Mouse (Mus musculus) erythroblast, embryonic 14.5 days (primary cell): ENCODE data around the gene Cpvl. TPM values are rescaled to one million over a fixed set of nuclear protein-coding genes. Genes with fewer than 3 reads are reported as not detected.

Experiments used
- H3K27me3 ChIP-seq: 2 replicates; pipeline ENCODE4 v1.6.1; 2012; ENCODE audit warnings: inconsistent platforms; ENCODE audit not compliant: control insufficient read depth
- H3K36me3 ChIP-seq: 2 replicates; pipeline ENCODE4 v1.6.1; 2012; ENCODE audit warnings: mild to moderate bottlenecking, inconsistent platforms; ENCODE audit not compliant: control insufficient read depth
- H3K4me1 ChIP-seq: 2 replicates; pipeline ENCODE4 v1.6.1; 2012; ENCODE audit warnings: inconsistent platforms; ENCODE audit not compliant: control insufficient read depth
- H3K4me3 ChIP-seq: replicated peaks from 2 replicates; pipeline ENCODE3; 2012; ENCODE audit warnings: moderate library complexity, mild to moderate bottlenecking, inconsistent platforms
- H3K9me3 ChIP-seq: 2 replicates; pipeline ENCODE4 v1.6.1; 2012; ENCODE audit warnings: low read length, inconsistent platforms, mixed read lengths; ENCODE audit not compliant: control insufficient read depth
- GATA1 ChIP-seq: IDR thresholded peaks from 2 replicates; pipeline ENCODE4 v1.6.1; 2012; ENCODE audit warnings: low read length, inconsistent platforms, mixed read lengths
- TAL1 ChIP-seq: IDR thresholded peaks from 3 replicates; pipeline ENCODE4 v1.6.1; 2012; ENCODE audit warnings: low read length, inconsistent platforms, mixed read lengths
- polyA plus RNA-seq: library from polyadenylated mRNA; stranded (reverse); fragments of >175 nt; gene quantifications from 2 replicates; pipeline ENCODE4 v1.2.3, GENCODE M21; 2012

Cpvl gene
- polyA plus RNA-seq, 1 experiment: not detected

DNA sequence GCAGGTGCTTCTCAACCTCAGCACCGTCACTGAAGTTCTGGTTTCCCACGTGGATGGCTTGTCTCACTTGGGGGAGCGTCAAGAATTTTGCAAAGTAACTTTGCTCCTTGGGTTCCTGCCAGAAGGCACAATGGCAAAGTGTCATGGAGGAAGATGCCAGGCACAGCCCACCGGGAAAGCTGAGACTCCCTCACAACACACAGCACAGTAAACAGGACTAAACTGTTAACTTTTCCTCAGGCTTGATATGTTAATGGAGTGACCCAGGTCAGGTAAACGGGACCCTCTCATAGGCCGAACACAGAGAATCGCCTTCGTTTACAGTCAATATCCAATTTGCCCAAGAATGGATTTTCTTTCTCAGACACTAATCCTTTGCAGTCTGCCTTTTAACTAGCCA lies 53.3 kb downstream of the Cpvl start:
- no peaks in the 10 kb centered on the region for H3K27me3 ChIP-seq
- H3K4me3 ChIP-seq: no peak overlapping the region
- no peak for TF ChIP-seq TAL1
- TF ChIP-seq GATA1: no peak
- no peaks in the 10 kb centered on the region for H3K36me3 ChIP-seq
- no peaks in the 10 kb centered on the region for H3K9me3 ChIP-seq
- H3K4me1 ChIP-seq: no peaks in the 10 kb centered on the region

DNA sequence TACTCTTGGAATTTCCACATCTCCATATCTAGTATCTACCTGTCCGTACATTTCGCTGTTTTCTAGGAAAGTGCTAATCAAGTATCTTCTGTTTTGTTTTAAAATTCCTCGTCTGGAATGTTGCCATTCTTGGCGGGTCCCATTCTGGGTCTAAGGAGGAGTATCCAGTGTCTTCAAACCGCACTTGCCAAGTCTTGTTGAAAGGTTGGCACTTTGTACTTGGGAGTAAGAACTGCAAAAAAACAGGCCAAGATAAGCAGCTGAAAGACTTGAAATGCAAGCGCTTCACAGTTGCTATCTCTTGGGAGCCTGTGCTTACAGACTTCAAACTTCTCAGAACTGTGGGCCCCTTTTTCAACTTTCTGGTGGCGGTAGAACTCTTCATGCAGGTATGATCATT lies 58.4 kb downstream of the Cpvl start:
- no peak for TF ChIP-seq TAL1
- no peak for TF ChIP-seq GATA1
- no peaks in the 10 kb centered on the region for H3K4me1 ChIP-seq

DNA sequence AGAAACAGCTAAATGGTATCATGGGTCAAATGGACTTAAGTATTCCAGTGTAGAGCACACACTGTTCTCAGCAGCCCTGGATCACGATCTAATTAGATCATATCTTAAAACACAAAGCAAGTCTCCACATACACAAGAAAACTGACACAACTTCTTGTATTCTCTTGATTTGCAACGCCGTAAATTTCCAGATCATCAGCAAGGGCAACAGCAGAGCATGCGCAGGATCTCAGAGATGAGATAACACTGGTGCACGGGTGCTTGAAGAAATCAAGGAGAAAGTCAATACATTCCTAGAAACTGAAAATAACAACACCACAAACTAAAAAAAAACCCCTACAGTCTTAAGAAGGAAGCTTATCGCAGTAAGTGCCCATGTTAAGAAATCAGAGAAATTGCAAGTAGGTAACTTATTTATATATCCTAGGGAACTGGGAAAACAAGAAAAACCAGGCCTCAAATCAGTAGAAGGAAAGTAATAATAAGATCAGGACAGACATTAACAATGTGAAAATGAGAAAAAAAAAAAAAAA lies 61.4 kb downstream of the Cpvl start:
- Histone ChIP-seq H3K4me3 (no peak overlapping the region), H3K9me3 (no peaks in the 10 kb centered on the region), H3K4me1 (no peaks in the 10 kb centered on the region), H3K36me3 (no peaks in the 10 kb centered on the region), H3K27me3 (no peaks in the 10 kb centered on the region)
- no peak for TF ChIP-seq TAL1

More for the DNA sequence above, 58.4 kb downstream of the Cpvl start:
- H3K36me3 ChIP-seq: no peaks in the 10 kb centered on the region
- no peak overlapping the region for H3K4me3 ChIP-seq
- no peaks in the 10 kb centered on the region for H3K9me3 ChIP-seq
- H3K27me3 ChIP-seq: no peaks in the 10 kb centered on the region

DNA sequence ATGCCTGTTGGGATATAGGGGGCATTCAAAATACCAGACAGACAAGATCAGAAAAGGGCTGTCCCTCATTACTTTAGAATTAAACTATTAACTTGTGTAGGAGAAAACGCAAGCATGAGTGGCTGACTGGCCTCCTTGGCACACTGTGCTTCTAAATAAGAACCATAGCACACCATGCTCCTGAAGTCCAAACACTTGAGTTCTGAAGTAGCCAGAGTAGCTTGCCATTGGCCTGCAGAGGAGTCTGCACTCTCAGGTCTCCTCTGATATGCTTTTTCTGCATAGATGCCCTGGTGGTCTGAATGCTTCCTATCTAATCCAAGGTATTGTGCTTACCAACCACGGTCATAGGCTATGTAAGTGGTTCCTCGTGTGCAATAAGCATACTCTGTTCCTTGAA lies 63.1 kb downstream of the Cpvl start:
- Histone ChIP-seq H3K9me3 (no peaks in the 10 kb centered on the region), H3K4me1 (no peaks in the 10 kb centered on the region), H3K36me3 (no peaks in the 10 kb centered on the region), H3K4me3 (no peak overlapping the region), H3K27me3 (no peaks in the 10 kb centered on the region)
- TF ChIP-seq GATA1 (no peak), TAL1 (no peak)

DNA sequence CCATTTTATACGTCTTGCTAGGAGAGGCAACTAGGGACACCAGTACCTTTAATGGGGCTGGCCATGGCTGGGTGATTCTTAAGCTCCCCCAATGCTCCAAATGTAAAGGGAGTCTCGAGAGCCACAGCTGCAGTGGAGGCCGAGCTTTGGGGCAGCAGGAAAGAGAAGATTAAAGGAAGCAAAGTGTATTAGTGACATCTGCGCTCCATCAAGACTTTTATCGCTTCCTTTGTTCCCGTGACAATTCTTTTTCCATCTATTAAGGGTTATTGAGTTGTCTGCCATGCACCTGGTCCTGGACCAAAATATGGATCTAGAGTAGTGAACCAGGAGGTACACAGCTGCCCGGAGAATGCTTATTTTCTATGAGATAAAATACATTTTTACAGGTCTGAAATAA lies 65.3 kb downstream of the Cpvl start:
- Histone ChIP-seq H3K4me3 (no peak overlapping the region), H3K36me3 (no peaks in the 10 kb centered on the region)
- TF ChIP-seq GATA1 (no peak), TAL1 (no peak)

DNA sequence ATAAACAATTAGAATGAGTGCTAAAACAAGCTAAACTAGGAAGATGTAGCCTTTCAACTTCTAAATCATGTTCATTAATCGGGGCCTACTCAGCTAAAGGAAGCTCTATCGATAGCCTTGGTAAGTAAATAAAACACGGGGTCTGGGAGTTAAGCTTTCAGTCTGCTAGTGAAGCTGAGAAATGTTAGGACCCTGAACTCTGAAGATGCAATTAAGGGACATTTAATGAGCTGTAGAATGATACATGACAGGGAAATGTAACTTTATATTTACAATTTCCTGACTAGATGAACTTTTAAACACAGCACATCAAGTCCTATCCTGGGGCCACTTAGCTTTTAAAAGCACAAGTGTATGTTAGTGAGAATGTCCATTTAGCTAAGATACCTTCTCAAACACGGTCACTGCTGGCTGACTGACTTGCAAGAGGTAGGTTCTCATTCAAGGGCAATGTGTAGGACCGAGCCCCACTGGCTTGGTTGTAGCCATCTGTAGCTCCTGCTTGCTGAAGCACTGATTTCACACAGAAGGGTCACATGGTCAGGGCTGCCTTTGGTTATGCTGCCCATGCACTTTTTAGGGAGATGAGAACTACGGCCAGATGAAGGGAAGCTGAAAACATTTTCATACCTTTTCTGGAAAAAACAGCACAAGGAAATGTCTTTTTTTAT lies 66.2 kb downstream of the Cpvl start:
- TF ChIP-seq TAL1 (no peak), GATA1 (no peak)
- Histone ChIP-seq H3K4me1 (no peaks in the 10 kb centered on the region), H3K4me3 (no peak overlapping the region), H3K27me3 (no peaks in the 10 kb centered on the region), H3K36me3 (no peaks in the 10 kb centered on the region), H3K9me3 (no peaks in the 10 kb centered on the region)

More for the DNA sequence above, 65.3 kb downstream of the Cpvl start:
- H3K9me3 ChIP-seq: no peaks in the 10 kb centered on the region
- no peaks in the 10 kb centered on the region for H3K4me1 ChIP-seq
- H3K27me3 ChIP-seq: no peaks in the 10 kb centered on the region

DNA sequence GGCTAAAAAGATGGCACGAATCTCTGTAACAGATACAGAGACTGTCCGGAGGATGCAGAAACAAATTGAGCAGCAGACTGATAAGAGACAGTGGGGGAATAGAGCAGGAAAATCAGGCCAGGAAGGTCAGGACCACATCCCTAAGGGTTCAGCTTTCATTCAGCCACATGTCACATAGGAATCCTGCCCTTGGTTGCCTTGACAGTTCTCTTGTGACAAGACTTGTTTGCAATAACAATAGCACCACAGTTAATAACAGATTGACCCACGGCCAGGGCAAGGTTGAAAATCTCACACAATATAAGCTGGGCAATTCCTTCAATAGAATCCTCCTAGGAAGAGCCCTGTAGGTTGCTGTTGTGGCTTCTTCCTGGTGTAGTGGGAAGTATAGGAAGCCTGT lies 68.5 kb downstream of the Cpvl start:
- no peaks in the 10 kb centered on the region for H3K36me3 ChIP-seq
- TF ChIP-seq GATA1 (no peak), TAL1 (no peak)
- H3K4me3 ChIP-seq: no peak overlapping the region
- no peaks in the 10 kb centered on the region for H3K9me3 ChIP-seq
- H3K27me3 ChIP-seq: no peaks in the 10 kb centered on the region
- no peaks in the 10 kb centered on the region for H3K4me1 ChIP-seq

DNA sequence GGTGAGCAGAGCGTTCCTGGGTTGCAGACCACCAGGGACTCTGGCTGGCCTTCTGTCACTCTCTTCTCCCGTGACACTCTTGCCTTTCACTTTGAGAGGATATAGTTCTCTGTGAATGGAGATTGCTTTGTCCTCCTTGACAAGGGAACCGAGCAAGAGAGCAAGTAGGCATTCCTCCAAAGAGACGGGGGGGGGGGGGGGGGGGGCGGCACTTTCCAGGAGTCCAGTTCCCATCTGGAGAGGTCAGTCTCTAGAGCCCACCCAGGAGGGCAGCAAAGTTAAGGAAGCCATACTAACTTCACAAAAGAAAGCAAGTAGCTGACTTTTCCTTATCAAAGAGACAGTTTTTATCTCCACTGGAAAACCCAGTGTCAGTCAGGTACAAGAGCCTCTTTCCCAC lies 69.0 kb downstream of the Cpvl start:
- TF ChIP-seq GATA1 (no peak), TAL1 (no peak)

DNA sequence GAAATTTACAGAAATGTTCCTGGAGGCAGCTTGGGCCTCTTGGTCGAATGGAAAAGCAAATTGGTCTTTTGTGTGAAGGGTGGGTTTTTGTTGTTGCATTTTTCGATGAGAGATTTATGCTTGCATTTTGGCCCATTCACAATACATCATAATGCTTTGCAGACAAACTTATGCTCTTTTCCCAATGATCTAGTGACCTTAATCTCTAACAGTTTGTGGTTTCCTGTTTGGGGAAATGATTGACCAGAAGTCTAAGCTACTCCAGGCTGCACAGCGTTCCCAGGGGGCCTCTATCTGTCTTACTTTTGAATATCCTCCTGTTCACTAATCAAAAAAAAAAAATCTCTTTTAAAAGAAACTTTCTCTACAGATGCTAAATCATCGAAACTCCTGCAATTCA lies 71.6 kb downstream of the Cpvl start:
- H3K4me3 ChIP-seq: no peak overlapping the region
- no peak for TF ChIP-seq GATA1
- no peak for TF ChIP-seq TAL1

More for the DNA sequence above, 69.0 kb downstream of the Cpvl start:
- Histone ChIP-seq H3K36me3 (no peaks in the 10 kb centered on the region), H3K4me3 (no peak overlapping the region), H3K4me1 (no peaks in the 10 kb centered on the region), H3K27me3 (no peaks in the 10 kb centered on the region), H3K9me3 (no peaks in the 10 kb centered on the region)

DNA sequence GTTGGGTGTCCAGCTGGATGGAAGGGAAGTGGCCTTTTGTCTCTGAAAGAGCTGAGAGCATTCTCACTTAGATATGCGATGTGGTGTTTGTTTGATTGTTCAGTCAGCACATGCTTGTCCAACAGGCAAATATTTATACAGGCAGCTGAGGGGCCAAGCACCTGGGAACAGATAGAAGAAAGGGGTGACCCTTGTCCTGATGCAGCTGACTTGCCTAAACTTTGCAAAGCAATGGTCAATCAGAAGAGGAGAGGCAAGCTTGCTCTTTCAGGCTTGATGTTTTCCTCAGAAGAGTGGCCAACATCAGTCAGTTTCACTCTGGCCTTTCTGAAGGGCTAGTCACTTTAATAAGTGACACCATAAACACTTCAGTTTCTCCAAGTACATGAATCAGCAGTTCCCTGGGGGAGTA lies 72.4 kb downstream of the Cpvl start:
- no peak overlapping the region for H3K4me3 ChIP-seq
- no peaks in the 10 kb centered on the region for H3K4me1 ChIP-seq
- H3K36me3 ChIP-seq: no peaks in the 10 kb centered on the region
- H3K9me3 ChIP-seq: no peaks in the 10 kb centered on the region
- no peaks in the 10 kb centered on the region for H3K27me3 ChIP-seq
- TF ChIP-seq GATA1 (no peak), TAL1 (no peak)

More for the DNA sequence above, 71.6 kb downstream of the Cpvl start:
- H3K36me3 ChIP-seq: no peaks in the 10 kb centered on the region
- H3K27me3 ChIP-seq: no peaks in the 10 kb centered on the region
- H3K9me3 ChIP-seq: no peaks in the 10 kb centered on the region
- no peaks in the 10 kb centered on the region for H3K4me1 ChIP-seq
